Mouse (Mus musculus): ENCODE data around the gene Ypel4. TPM values are rescaled to one million over a fixed set of nuclear protein-coding genes. Genes with fewer than 3 reads are reported as not detected.

Ypel4 gene
- polyA plus RNA-seq, 1 experiment, result 13.6 TPM

- Histone ChIP-seq H3K27ac (ENCODE audit: control insufficient read depth, insufficient read depth, low read depth, low read length) (no peak overlapping the region), H3K4me3 (ENCODE audit: control insufficient read depth, low read depth, low read length) (no peak overlapping the region), H3K27me3 (ENCODE audit: control insufficient read depth, insufficient read depth, low read length) (no peaks in the 10 kb centered on the region), H3K36me3 (ENCODE audit: control insufficient read depth, insufficient read depth, low read length) (peaks cover 4% of the 10 kb centered on the region), H3K4me1 (ENCODE audit: control insufficient read depth, insufficient read depth, low read length) (no peaks in the 10 kb centered on the region)
- no peak for TF ChIP-seq CTCF (IDR thresholded peaks at IDR 0.05; ENCODE audit: control insufficient read depth, insufficient read depth, insufficient replicate concordance, low read depth, low read length)
- TF ChIP-seq POLR2A (IDR thresholded peaks at IDR 0.05; ENCODE audit: control insufficient read depth, low read depth, low read length), result no peak
Observed at GRCm38 (mm10) chr2:84707523-84707922, 26.3 kb upstream of the Ypel4 start.

GRCm38 (mm10) chr2:84711898-84712297 is 22.0 kb upstream of the Ypel4 start:
- Histone ChIP-seq H3K27ac (ENCODE audit: control insufficient read depth, insufficient read depth, low read depth, low read length) (no peak overlapping the region), H3K27me3 (ENCODE audit: control insufficient read depth, insufficient read depth, low read length) (no peaks in the 10 kb centered on the region), H3K36me3 (ENCODE audit: control insufficient read depth, insufficient read depth, low read length) (peaks cover 4% of the 10 kb centered on the region), H3K4me1 (ENCODE audit: control insufficient read depth, insufficient read depth, low read length) (peaks cover 1% of the 10 kb centered on the region; the same call in 1 of the 2 replicates), H3K4me3 (ENCODE audit: control insufficient read depth, low read depth, low read length) (no peak overlapping the region)
- no peak for TF ChIP-seq POLR2A (IDR thresholded peaks at IDR 0.05; ENCODE audit: control insufficient read depth, low read depth, low read length)
- no peak for TF ChIP-seq CTCF (IDR thresholded peaks at IDR 0.05; ENCODE audit: control insufficient read depth, insufficient read depth, insufficient replicate concordance, low read depth, low read length)

DNA sequence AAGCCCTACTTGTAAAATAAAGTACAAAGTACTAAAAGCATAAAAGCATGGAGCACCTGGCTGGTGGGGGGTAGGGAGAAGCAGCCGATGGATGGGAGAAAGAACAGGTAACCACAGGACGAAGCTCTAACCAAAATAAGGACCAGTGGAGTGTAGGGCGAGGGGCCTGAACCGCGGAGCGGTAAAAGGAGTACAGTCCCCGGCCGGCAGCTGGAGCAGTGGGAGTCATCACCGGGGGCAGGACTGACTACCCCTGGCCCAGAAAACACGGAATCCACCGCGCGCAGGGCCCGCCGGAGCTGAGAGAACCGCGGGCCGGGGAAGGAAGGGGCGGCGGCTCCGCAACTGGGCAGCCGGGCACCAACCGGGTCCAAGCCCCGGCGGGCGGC is 19.4 kb upstream of the Ypel4 start:
- Histone ChIP-seq H3K4me3 (ENCODE audit: control insufficient read depth, low read depth, low read length) (peak overlapping the region; percentile 86), H3K27me3 (ENCODE audit: control insufficient read depth, insufficient read depth, low read length) (no peaks in the 10 kb centered on the region), H3K36me3 (ENCODE audit: control insufficient read depth, insufficient read depth, low read length) (peaks cover 3% of the 10 kb centered on the region), H3K27ac (ENCODE audit: control insufficient read depth, insufficient read depth, low read depth, low read length) (peak overlapping the region; percentile 97), H3K4me1 (ENCODE audit: control insufficient read depth, insufficient read depth, low read length) (peaks cover 2% of the 10 kb centered on the region; the same call in 1 of the 2 replicates)
- no peak for TF ChIP-seq POLR2A (IDR thresholded peaks at IDR 0.05; ENCODE audit: control insufficient read depth, low read depth, low read length)
- TF ChIP-seq CTCF (IDR thresholded peaks at IDR 0.05; ENCODE audit: control insufficient read depth, insufficient read depth, insufficient replicate concordance, low read depth, low read length), result no peak

DNA sequence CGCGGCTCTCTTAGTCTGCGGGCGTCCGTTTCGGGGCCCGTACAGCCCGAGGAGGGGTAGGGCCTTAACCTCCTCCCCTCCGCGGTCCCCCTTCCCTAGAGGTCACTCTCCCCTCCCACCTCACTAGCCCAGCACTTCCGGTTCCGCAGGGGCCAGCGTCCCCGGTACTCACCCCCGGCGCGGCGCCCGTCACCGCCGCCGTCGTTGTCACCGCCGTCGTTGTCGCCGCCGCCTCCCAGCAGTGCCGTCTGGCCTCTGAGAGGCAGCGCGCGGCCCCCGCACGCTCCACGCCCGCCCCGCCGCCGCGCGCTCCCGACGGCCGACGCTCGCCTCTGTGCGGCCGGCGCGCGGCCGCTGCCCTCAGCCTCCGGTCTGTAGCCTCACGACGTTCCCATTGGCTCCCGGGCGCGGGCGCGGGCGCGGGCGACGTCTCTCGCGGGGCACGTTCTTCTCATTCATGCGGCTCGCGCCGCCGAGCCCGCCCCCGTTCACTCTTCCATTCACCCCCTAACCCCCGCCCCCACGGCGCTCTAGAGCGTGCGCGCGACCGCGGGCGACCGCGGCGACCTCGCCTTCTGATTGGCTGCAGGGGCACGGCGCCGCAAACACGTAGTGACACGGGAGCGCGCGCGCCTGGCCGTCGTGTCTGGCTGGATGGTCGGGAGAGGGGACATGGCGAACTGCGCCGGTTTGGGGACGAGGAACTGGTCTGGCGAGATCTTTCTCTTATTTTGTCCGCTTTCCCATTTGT is 18.9 kb upstream of the Ypel4 start, which contains the start of gene Zdhhc5:
Zdhhc5 (minus strand) TSS at position 370 of the 751 bp plus-strand sequence.
- peaks cover 2% of the 10 kb centered on the region; the same call in 1 of the 2 replicates for H3K4me1 ChIP-seq (ENCODE audit: control insufficient read depth, insufficient read depth, low read length)
- H3K27ac ChIP-seq (ENCODE audit: control insufficient read depth, insufficient read depth, low read depth, low read length), result peak within 1 kb of the TSS; percentile 99
- H3K4me3 ChIP-seq (ENCODE audit: control insufficient read depth, low read depth, low read length), result peak within 1 kb of the TSS; percentile 86
- H3K36me3 ChIP-seq (ENCODE audit: control insufficient read depth, insufficient read depth, low read length), result peaks cover 3% of the 10 kb centered on the region
- TF ChIP-seq POLR2A (IDR thresholded peaks at IDR 0.05; ENCODE audit: control insufficient read depth, low read depth, low read length) (peak; percentile 83), CTCF (IDR thresholded peaks at IDR 0.05; ENCODE audit: control insufficient read depth, insufficient read depth, insufficient replicate concordance, low read depth, low read length) (no peak)
- H3K27me3 ChIP-seq (ENCODE audit: control insufficient read depth, insufficient read depth, low read length), result no peaks in the 10 kb centered on the region

DNA sequence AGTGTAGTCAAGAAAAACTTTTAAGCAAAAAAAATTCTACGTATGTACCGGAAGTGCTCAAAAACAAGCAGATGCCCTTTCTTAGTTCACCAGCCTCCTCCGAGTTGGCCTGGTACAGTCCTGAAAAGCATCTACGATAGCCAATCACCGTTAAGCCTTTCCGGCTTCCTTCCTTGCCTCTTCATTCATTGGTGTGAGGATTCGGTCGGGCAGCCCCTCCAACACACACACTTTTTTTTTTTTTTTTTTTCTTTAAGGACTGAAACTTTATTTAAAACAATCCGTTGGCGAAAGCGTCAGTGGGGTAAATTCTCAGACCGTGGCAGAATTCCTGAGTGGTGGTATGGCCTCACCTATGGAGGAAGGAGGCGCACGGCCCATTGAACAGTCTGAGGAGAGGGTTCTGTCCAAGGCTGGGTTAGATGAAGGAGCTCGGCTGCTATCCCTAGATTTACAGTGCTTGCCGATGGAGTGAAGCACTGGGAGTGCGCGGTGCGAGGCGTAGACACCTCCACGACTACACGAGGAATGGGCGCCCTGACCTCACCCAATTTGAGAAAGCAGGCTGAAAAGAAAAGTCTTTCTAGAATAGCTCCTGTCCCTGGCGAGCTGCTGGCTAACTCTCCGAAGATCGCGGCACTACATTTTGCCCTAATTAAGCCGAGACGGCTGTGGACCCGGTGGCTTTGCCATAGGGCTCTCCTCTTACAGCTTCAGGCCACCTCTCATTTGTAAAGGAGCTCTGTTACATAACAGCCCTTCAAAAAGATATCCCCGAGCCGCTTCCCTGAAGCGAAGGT is 18.1 kb upstream of the Ypel4 start:
- H3K27ac ChIP-seq (ENCODE audit: control insufficient read depth, insufficient read depth, low read depth, low read length), result peak overlapping the region; percentile 99
- peaks cover 2% of the 10 kb centered on the region; the same call in 1 of the 2 replicates for H3K4me1 ChIP-seq (ENCODE audit: control insufficient read depth, insufficient read depth, low read length)
- peak overlapping the region; percentile 86 for H3K4me3 ChIP-seq (ENCODE audit: control insufficient read depth, low read depth, low read length)
- no peaks in the 10 kb centered on the region for H3K27me3 ChIP-seq (ENCODE audit: control insufficient read depth, insufficient read depth, low read length)
- H3K36me3 ChIP-seq (ENCODE audit: control insufficient read depth, insufficient read depth, low read length), result no peaks in the 10 kb centered on the region
- TF ChIP-seq POLR2A (IDR thresholded peaks at IDR 0.05; ENCODE audit: control insufficient read depth, low read depth, low read length) (0 out of 2 replicates have a peak, but pooled peaks have one; percentile 43), CTCF (IDR thresholded peaks at IDR 0.05; ENCODE audit: control insufficient read depth, insufficient read depth, insufficient replicate concordance, low read depth, low read length) (no peak)

DNA sequence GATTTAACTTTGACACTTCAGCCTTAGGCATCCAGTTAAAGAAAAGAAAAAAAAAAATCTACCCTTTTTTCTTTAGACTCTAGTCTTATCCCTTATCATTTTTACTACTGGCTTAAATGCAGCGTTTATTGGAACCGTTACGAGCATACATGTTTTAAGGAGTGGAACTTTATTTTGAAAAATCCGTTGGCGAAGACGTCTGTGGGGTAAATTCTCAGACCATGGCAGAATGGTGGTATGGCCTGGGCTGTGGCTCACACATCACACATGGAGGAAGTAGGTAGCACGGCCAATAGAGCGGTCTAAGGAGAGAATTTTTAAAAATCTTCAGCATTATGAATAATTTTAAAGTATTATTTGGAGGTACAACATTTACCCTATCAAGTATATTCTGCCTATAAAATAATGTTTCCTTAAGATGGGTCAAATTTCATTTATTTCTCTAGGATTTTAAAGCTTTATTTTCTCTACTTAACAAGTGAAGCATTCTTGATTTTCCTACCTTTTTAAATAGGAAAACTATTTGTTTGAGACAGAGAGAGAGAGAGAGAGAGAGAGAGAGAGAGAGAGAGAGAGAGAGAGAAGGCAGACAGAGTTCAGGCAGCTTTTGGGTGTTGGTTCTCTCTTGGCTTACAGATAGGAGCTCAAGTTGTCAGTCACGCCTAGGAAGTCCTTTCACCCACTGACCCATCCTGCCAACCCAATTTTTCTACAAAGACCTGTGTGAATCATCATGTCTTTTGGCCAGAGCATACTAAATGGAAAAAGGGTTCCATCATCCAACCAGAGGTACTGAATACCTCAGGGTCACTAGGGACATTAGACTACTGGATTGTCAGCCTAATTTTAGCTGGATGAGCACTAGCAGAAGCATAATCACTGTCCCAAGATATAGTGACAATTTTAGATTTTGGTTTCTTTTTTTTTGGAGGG is 17.2 kb upstream of the Ypel4 start:
- peaks cover 2% of the 10 kb centered on the region; the same call in 1 of the 2 replicates for H3K4me1 ChIP-seq (ENCODE audit: control insufficient read depth, insufficient read depth, low read length)
- no peak for TF ChIP-seq POLR2A (IDR thresholded peaks at IDR 0.05; ENCODE audit: control insufficient read depth, low read depth, low read length)
- TF ChIP-seq CTCF (IDR thresholded peaks at IDR 0.05; ENCODE audit: control insufficient read depth, insufficient read depth, insufficient replicate concordance, low read depth, low read length), result no peak
- H3K27ac ChIP-seq (ENCODE audit: control insufficient read depth, insufficient read depth, low read depth, low read length), result peak overlapping the region; percentile 99
- no peaks in the 10 kb centered on the region for H3K36me3 ChIP-seq (ENCODE audit: control insufficient read depth, insufficient read depth, low read length)
- peak overlapping the region; percentile 86 for H3K4me3 ChIP-seq (ENCODE audit: control insufficient read depth, low read depth, low read length)
- H3K27me3 ChIP-seq (ENCODE audit: control insufficient read depth, insufficient read depth, low read length), result no peaks in the 10 kb centered on the region

Measured in testis, adult 2 months (tissue).